Mouse (Mus musculus) liver, adult 2 months (tissue): ENCODE data around the gene Xylt2.

Source experiments
- CTCF ChIP-seq: fragments of 200-500 bp; IDR thresholded peaks from 2 replicates; pipeline ENCODE4 v1.5.1; 2011; ENCODE audit warnings: low read depth, low read length, control low read depth
- POLR2A ChIP-seq: fragments of 200-500 bp; IDR thresholded peaks from 2 replicates; pipeline ENCODE4 v1.6.1; 2011; ENCODE audit warnings: low read length, control low read depth; ENCODE audit not compliant: insufficient read depth; ENCODE audit errors: extremely low read depth

DNA sequence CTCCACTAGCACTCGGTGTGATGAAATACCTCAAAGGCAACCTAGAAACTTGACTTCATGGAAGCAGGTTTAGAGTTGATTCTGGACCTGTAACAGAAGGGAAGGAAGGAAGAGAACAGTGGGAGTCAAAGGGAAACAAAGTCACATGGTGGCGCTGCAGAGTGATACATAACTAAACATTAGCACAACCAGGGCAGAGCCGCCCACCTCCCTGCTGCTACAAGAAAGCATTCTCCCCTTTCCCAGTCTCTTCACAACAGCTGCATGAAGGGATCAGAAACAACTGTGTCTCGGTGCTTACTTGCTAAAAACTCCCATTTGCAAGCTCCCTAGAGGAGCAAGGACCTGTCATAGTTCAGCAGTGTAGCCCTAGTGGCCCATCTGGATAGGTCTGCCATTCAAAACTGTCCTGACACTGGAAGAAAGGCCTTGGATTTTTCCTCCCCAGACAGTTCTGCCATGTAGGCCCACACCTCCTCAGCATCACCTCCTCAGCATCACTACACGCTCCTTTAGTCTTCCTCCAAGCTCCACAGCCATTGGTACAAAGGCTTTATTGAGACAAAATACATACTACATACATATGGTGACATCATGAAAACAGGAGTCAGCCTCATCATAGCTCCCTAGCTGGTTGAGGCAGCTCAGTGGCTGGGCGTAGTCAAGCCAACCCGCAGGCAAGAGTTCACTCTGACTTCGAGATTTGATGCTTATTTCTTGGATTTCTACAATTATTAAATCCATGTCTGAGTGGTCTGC, 32.7 kb downstream of the Xylt2 start:
- TF ChIP-seq POLR2A (no peak), CTCF (no peak)
